Mouse (Mus musculus): ENCODE measurements at regions not wholly inside any gene's neighbourhood (a gene's known extent, or its start where the extent isn't known, plus 50 kb on each side); places are given as distances from the start of the nearest gene placed in this dataset.
"Not testable (repeated sequence)": the region's sequence is repeated elsewhere in the genome, so short reads cannot be mapped to it uniquely, and the experiment has no call there.

DNA sequence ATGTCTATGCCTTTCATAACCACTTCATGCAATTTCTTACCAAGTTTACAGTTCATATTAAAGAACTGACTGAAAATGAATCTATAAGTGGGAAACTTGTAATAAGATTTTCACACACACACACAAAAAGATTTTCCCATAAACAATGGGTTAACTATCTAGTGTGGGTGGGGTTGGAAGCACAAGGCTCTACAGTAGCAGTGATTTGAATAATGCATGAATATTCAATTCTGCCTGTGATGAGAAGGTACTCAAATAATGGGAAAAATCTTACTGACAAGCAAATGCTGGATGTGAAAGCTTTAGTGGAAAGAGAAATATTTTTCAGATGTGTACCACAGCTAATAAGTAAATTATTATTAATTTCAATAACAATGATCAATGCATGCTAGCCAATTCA lies 224.3 kb downstream of the Cetn3 start:
- no peak overlapping the region for H3K27ac ChIP-seq (ENCODE audit: insufficient read depth, low read length)
- no peaks in the 10 kb centered on the region for H3K4me1 ChIP-seq (ENCODE audit: control insufficient read depth, insufficient read depth, low read length)
- TF ChIP-seq POLR2A (IDR thresholded peaks at IDR 0.05; ENCODE audit: low read depth, low read length) (no peak), CTCF (IDR thresholded peaks at IDR 0.05; ENCODE audit: borderline replicate concordance, insufficient read depth, low read length) (no peak)
- H3K4me3 ChIP-seq (ENCODE audit: insufficient read depth, low read length) = no peak overlapping the region

DNA sequence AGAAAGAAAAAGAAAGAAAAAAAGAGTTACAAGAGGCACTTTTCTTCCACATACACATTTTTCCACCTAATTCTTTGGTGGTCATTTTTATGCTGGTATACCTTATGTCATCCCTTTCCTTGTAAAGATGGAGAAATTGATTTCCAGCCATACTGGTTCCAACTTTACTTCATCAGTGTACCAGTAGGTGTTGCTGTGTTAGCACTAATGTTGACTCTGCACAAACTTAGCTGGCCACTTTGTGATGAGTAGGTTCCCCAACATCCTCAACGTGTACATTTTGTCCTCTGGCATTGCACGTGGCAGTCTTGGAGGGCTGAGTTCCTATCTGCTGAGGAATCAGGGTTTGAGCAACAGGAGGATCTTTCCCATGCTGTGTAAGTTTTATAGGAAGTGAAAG lies 256.7 kb downstream of the Cetn3 start:
- no peak for TF ChIP-seq POLR2A (IDR thresholded peaks at IDR 0.05; ENCODE audit: low read depth, low read length)
- no peak for TF ChIP-seq CTCF (IDR thresholded peaks at IDR 0.05; ENCODE audit: borderline replicate concordance, insufficient read depth, low read length)
- Histone ChIP-seq H3K4me1 (ENCODE audit: control insufficient read depth, insufficient read depth, low read length) (no peaks in the 10 kb centered on the region), H3K27ac (ENCODE audit: insufficient read depth, low read length) (no peak overlapping the region), H3K4me3 (ENCODE audit: insufficient read depth, low read length) (no peak overlapping the region)

DNA sequence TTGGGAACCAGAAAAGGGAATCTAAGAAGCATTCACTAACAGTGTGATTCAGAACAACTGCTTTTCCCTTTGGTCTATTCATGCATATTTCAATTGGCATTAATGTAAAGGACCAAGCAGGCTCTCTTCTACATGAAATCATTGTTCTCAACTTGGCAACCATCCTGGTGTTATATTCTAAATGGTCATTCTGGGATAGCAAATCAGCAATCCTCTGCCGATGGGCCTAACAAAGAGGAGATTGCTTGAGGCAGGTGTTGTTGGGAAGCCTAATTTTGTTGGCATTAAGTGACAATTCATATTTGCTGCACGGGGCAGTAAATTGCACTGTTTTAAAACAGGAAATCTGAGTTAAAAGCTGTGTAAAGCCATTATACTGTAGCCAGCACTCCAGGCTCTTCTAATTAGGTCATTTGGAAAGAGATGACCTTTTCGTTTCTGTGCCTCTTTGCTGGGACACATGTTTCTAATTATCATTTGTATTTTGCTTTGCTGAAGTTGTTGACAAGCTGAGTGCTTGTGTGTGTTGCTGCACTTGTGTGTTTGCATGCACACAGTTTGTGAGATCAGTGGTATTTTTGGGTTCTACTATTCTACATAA lies 275.4 kb downstream of the Cetn3 start:
- H3K27ac ChIP-seq (ENCODE audit: insufficient read depth, low read length) = peak overlapping the region; percentile 91
- no peak for TF ChIP-seq CTCF (IDR thresholded peaks at IDR 0.05; ENCODE audit: borderline replicate concordance, insufficient read depth, low read length)
- no peak for TF ChIP-seq POLR2A (IDR thresholded peaks at IDR 0.05; ENCODE audit: low read depth, low read length)
- H3K4me1 ChIP-seq (ENCODE audit: control insufficient read depth, insufficient read depth, low read length) = peaks cover 5% of the 10 kb centered on the region; the same call in 1 of the 2 replicates
- no peak overlapping the region for H3K4me3 ChIP-seq (ENCODE audit: insufficient read depth, low read length)

GRCm38 (mm10) chr13:82058872-82059271 lies 276.0 kb downstream of the Cetn3 start:
- TF ChIP-seq POLR2A (IDR thresholded peaks at IDR 0.05; ENCODE audit: low read depth, low read length) (no peak), CTCF (IDR thresholded peaks at IDR 0.05; ENCODE audit: borderline replicate concordance, insufficient read depth, low read length) (no peak)
- Histone ChIP-seq H3K4me3 (ENCODE audit: insufficient read depth, low read length) (no peak overlapping the region), H3K4me1 (ENCODE audit: control insufficient read depth, insufficient read depth, low read length) (peaks cover 5% of the 10 kb centered on the region; the same call in 1 of the 2 replicates), H3K27ac (ENCODE audit: insufficient read depth, low read length) (peak overlapping the region; percentile 91)

DNA sequence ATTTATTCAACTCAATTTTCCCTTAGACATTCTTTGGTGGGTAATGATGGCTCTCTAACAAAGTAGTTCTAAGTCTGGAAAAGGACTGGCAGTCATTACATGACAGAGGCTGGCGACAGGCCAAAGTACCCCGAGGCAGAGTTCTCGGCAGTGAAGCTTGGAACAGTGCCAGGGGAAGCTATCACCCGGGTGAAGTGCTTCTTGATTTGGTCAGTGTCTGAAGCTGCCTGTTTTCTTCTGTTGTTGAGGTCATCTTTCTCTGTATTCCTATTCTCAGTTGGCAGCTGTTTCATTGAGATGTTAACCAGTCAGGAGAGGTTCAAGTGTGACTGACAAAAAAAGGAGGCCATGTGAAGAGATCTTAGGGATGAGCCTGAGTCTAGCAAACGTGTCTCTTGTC lies 276.6 kb downstream of the Cetn3 start:
- TF ChIP-seq POLR2A (IDR thresholded peaks at IDR 0.05; ENCODE audit: low read depth, low read length) (no peak), CTCF (IDR thresholded peaks at IDR 0.05; ENCODE audit: borderline replicate concordance, insufficient read depth, low read length) (no peak)
- Histone ChIP-seq H3K4me1 (ENCODE audit: control insufficient read depth, insufficient read depth, low read length) (peaks cover 5% of the 10 kb centered on the region; the same call in 1 of the 2 replicates), H3K4me3 (ENCODE audit: insufficient read depth, low read length) (no peak overlapping the region), H3K27ac (ENCODE audit: insufficient read depth, low read length) (peak overlapping the region; percentile 76)

- not testable (repeated sequence) for H3K27ac ChIP-seq (ENCODE audit: insufficient read depth, low read length); H3K4me3 ChIP-seq (ENCODE audit: insufficient read depth, low read length)
Observed at GRCm38 (mm10) chr13:82063880-82064279, 281.0 kb downstream of the Cetn3 start.

GRCm38 (mm10) chr13:82066174-82066573 lies 283.3 kb downstream of the Cetn3 start:
- Histone ChIP-seq H3K4me3 (ENCODE audit: insufficient read depth, low read length) (no peak overlapping the region), H3K27ac (ENCODE audit: insufficient read depth, low read length) (no peak overlapping the region; the same call in 1 of the 2 replicates), H3K4me1 (ENCODE audit: control insufficient read depth, insufficient read depth, low read length) (no peaks in the 10 kb centered on the region)
- TF ChIP-seq POLR2A (IDR thresholded peaks at IDR 0.05; ENCODE audit: low read depth, low read length) = no peak
- no peak for TF ChIP-seq CTCF (IDR thresholded peaks at IDR 0.05; ENCODE audit: borderline replicate concordance, insufficient read depth, low read length)

More at GRCm38 (mm10) chr13:82063880-82064279, 281.0 kb downstream of the Cetn3 start:
- H3K4me1 ChIP-seq (ENCODE audit: control insufficient read depth, insufficient read depth, low read length) = not testable (repeated sequence)

DNA sequence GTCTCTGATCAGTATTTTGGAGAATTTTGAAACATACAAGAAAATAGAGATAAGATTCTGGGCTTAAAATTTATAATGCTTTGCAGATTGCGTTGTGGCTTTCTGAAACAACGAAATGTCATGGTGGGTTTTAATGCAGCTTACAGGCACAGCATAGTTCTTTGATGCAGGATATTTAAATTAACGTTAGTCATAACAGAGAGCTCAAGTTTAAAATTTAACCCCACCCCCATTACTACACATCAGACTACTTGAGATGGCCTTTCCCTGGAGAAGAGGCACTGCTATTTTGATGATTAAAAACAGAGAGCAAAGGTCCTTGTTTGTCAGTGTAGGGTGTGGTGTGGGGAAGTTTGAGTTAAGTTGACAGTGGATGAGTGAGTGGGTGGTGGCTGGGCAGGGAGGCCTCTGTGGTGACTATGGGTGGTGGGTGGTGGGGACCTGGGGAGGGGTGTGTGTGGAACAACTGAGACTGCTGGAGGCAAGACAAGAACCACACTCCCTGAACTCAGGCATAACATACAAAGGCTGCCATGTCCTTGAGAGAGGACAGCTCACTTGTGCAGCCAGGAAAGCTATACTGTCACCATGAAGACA lies 283.9 kb downstream of the Cetn3 start:
- no peaks in the 10 kb centered on the region for H3K4me1 ChIP-seq (ENCODE audit: control insufficient read depth, insufficient read depth, low read length)
- no peak for TF ChIP-seq POLR2A (IDR thresholded peaks at IDR 0.05; ENCODE audit: low read depth, low read length)
- no peak for TF ChIP-seq CTCF (IDR thresholded peaks at IDR 0.05; ENCODE audit: borderline replicate concordance, insufficient read depth, low read length)
- no peak overlapping the region for H3K27ac ChIP-seq (ENCODE audit: insufficient read depth, low read length)
- no peak overlapping the region for H3K4me3 ChIP-seq (ENCODE audit: insufficient read depth, low read length)

DNA sequence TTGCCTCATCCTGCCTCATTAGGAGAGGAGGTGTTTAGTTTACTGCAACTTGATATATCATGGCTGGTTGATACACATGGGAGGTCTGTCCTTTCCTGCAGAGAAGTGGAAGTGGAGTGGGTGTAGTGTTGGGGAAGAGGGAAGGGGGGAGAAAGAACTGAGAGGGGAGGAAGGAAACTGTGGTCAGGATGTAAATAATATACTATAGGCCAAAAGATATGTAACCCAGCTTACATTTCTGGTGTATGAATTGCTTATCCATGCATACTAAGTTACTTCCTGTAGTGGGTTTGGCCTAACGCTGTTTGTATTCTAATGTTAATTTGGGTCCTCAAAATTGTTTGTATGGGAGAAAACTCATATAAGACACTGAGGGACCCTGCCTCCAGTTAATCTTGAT lies 289.6 kb downstream of the Cetn3 start:
- Histone ChIP-seq H3K4me1 (ENCODE audit: control insufficient read depth, insufficient read depth, low read length) (no peaks in the 10 kb centered on the region), H3K27ac (ENCODE audit: insufficient read depth, low read length) (no peak overlapping the region), H3K4me3 (ENCODE audit: insufficient read depth, low read length) (no peak overlapping the region)
- no peak for TF ChIP-seq CTCF (IDR thresholded peaks at IDR 0.05; ENCODE audit: borderline replicate concordance, insufficient read depth, low read length)
- TF ChIP-seq POLR2A (IDR thresholded peaks at IDR 0.05; ENCODE audit: low read depth, low read length) = no peak

- Histone ChIP-seq H3K4me1 (ENCODE audit: control insufficient read depth, insufficient read depth, low read length) (no peaks in the 10 kb centered on the region), H3K27ac (ENCODE audit: insufficient read depth, low read length) (no peak overlapping the region), H3K4me3 (ENCODE audit: insufficient read depth, low read length) (no peak overlapping the region)
- no peak for TF ChIP-seq POLR2A (IDR thresholded peaks at IDR 0.05; ENCODE audit: low read depth, low read length)
- no peak for TF ChIP-seq CTCF (IDR thresholded peaks at IDR 0.05; ENCODE audit: borderline replicate concordance, insufficient read depth, low read length)
Observed at GRCm38 (mm10) chr13:82073343-82073742, 290.5 kb downstream of the Cetn3 start.

All from embryonic fibroblast, embryonic 13.5 days (primary cell).